18 mouse cellular contexts compared by ENCODE assay signal in the genomic region with DNA sequence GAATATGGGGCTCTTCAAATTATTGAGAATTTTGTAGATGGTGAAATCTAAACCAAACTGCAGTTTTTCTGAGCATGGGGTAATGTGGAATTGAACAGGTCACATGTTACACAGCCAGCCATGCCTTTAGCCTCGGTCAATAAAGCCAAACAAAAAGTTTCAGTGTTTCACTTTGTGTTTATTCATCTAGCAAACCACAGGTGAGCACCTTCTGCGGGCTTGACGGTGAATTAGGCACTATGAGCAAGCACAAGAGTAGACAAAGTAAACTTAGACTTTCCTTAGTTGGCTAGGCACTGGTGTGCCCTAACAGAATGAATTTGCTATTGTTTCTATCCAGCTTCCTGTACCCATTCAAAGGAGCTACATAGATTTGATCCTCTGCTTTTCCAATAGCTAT. TPM values are rescaled to one million over a fixed set of nuclear protein-coding genes. Genes with fewer than 3 reads are reported as not detected.
"Had no signal": no experiment of that assay in that cellular context is flagged by ENCODE, and none has a peak within 500 bp of the region (broad histone marks: within the 10 kb centered on the region; RNA-seq: fewer than 3 reads in every experiment).

No protein-coding gene starts in this region.

- H3K27me3 ChIP-seq: lung, embryonic 15.5 days; megakaryocyte, embryonic 14.5 days; midbrain, embryonic 13.5 days; midbrain, embryonic 15.5 days; neural tube, embryonic 12.5 days had no signal

- ATAC-seq: lung, postnatal 0 days; midbrain, embryonic 13.5 days; midbrain, embryonic 15.5 days had no signal

- H3K36me3 ChIP-seq: lung, embryonic 15.5 days; midbrain, embryonic 13.5 days; midbrain, embryonic 15.5 days; neural tube, embryonic 12.5 days had no signal

- H3K9me3 ChIP-seq: lung, embryonic 15.5 days; megakaryocyte, embryonic 14.5 days; midbrain, embryonic 13.5 days; midbrain, embryonic 15.5 days; neural tube, embryonic 12.5 days had no signal

- H3K9ac ChIP-seq: liver, embryonic 14.5 days; lung, embryonic 15.5 days; midbrain, embryonic 13.5 days; midbrain, embryonic 15.5 days; neural tube, embryonic 12.5 days had no signal

- H3K4me3 ChIP-seq: lung, embryonic 15.5 days; megakaryocyte, embryonic 14.5 days; midbrain, embryonic 13.5 days; midbrain, embryonic 15.5 days; neural tube, embryonic 12.5 days had no signal

- H3K4me1 ChIP-seq: midbrain, embryonic 15.5 days had no signal

- DNase-seq: lung, adult 2 months; lung, postnatal 14 days; lung, postnatal 36 days; right cerebral cortex, postnatal 14 days; thymus, adult 2 months; thymus, postnatal 25 days; thymus, postnatal 4 days had no signal

- H3K4me2 ChIP-seq: lung, embryonic 15.5 days; midbrain, embryonic 11.5 days; midbrain, embryonic 13.5 days; midbrain, embryonic 15.5 days; neural tube, embryonic 12.5 days had no signal

- H3K27ac ChIP-seq: liver, embryonic 14.5 days; lung, embryonic 15.5 days; macrophage; midbrain, embryonic 13.5 days; midbrain, embryonic 15.5 days; neural tube, embryonic 12.5 days had no signal

RNA-seq across cellular contexts. Expression of a gene that starts 39.9 kb away (rescaled TPM):
- polyA plus RNA-seq: midbrain, embryonic 11.5 days; midbrain, embryonic 15.5 days; midbrain, postnatal 0 days; neural tube, embryonic 12.5 days; neural tube, embryonic 14.5 days had no signal
